Mouse (Mus musculus): Measurements from ENCODE around the gene B3galnt1. TPM values are rescaled to one million over a fixed set of nuclear protein-coding genes. Genes with fewer than 3 reads are reported as not detected.
A peak's percentile ranks its signal among the peaks of the same experiment; 100 is the strongest.
"Not testable (repeated sequence)": the region's sequence is repeated elsewhere in the genome, so short reads cannot be mapped to it uniquely, and the experiment has no call there.

B3galnt1 gene
- polyA plus RNA-seq, 1 experiment from 2014 or later = 32.8 TPM

GRCm38 (mm10) chr3:69593426-69593825 lies 5.3 kb downstream of the B3galnt1 start:
- 80% methylated on average over 8 of the region's 8 CpGs for WGBS

DNA sequence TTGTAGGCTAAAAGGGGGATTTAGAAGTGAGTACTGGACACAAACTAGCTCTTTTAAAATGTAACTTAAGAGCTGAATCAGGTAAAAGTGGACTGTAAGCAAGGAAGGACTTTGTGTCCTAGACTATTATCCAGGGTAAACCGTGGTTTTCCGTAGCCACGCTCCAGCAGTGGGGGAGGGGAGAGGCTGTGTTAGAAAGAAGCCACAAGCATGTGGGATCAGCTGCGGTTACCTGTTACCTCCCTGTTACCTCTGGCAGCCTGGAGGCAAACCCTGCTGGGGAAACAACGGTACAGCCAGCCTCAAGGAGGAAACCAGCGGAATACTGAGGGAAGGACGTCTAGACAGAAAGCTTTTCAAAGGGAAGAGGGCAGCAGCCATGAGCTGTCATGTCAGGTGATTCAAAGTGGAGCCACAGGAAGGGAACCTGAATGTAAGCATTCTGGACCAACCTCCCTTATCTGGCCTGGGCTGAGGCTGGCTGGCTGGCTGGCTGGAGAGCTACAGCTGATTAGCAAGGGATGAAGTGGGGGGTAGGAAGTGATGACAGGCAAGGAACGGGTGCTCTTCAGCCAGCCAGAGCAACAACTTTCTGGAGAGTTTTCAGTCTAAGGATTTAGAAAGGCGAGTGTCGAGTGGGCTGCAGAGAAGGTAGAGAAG lies 10.5 kb downstream of the B3galnt1 start:
- TF ChIP-seq CTCF (IDR thresholded peaks at IDR 0.05; ENCODE audit: low read depth) = no peak
- H3K4me1 ChIP-seq (ENCODE audit: insufficient read depth) = 0 out of 2 replicates have a peak, but pooled peaks cover 4% of the 10 kb centered on the region
- no peak overlapping the region for H3K4me3 ChIP-seq (ENCODE audit: low read depth, low read length)
- H3K9me3 ChIP-seq (ENCODE audit: low read depth, low read length) = no peaks in the 10 kb centered on the region
- 19% methylated on average over 10 of the region's 10 CpGs for WGBS
- no peak overlapping the region for H3K27ac ChIP-seq (ENCODE audit: low read depth)
- no peaks in the 10 kb centered on the region for H3K36me3 ChIP-seq (ENCODE audit: insufficient read depth)
- no peaks in the 10 kb centered on the region for H3K27me3 ChIP-seq (ENCODE audit: insufficient read depth, low read length)
- DNase-seq (peak; percentile 64), ATAC-seq (ENCODE audit: insufficient read depth) (peak; percentile 71; the same call in 1 of the 2 replicates)
- H3K4me2 ChIP-seq = no peak overlapping the region; the same call in 1 of the 2 replicates
- no peak overlapping the region for H3K9ac ChIP-seq

More at GRCm38 (mm10) chr3:69593426-69593825, 5.3 kb downstream of the B3galnt1 start:
- TF ChIP-seq CTCF (IDR thresholded peaks at IDR 0.05; ENCODE audit: low read depth) = no peak
- DNase-seq (no peak), ATAC-seq (ENCODE audit: insufficient read depth) (no peak)
- H3K27me3 ChIP-seq (ENCODE audit: insufficient read depth, low read length) = no peaks in the 10 kb centered on the region
- 0 out of 2 replicates have a peak, but pooled peaks cover 3% of the 10 kb centered on the region for H3K4me1 ChIP-seq (ENCODE audit: insufficient read depth)
- no peak overlapping the region for H3K9ac ChIP-seq
- no peak overlapping the region for H3K4me3 ChIP-seq (ENCODE audit: low read depth, low read length)
- no peaks in the 10 kb centered on the region for H3K9me3 ChIP-seq (ENCODE audit: low read depth, low read length)
- H3K27ac ChIP-seq (ENCODE audit: low read depth) = no peak overlapping the region
- no peak overlapping the region for H3K4me2 ChIP-seq
- no peaks in the 10 kb centered on the region for H3K36me3 ChIP-seq (ENCODE audit: insufficient read depth)

DNA sequence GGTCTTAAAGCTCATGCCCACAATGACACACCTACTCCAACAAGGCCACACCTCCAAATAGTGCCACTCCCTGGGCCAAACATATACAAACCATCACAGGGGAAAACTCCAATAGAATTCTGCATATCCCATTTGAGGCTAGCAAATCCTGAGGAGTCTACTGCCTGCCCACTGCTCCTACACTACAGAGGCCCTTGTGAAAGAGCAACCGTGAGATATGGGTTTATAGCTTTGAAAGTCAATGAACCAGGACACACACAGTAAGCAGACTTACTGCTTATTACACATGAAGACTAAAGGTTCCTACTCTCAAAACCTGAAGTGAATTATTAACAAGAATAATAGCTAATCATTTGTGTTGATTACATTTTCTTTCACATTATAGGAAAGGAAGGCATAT lies 15.0 kb downstream of the B3galnt1 start:
- Histone ChIP-seq H3K9ac (no peak overlapping the region), H3K36me3 (ENCODE audit: insufficient read depth) (no peaks in the 10 kb centered on the region), H3K9me3 (ENCODE audit: low read depth, low read length) (no peaks in the 10 kb centered on the region), H3K4me2 (no peak overlapping the region), H3K4me3 (ENCODE audit: low read depth, low read length) (no peak overlapping the region), H3K27ac (ENCODE audit: low read depth) (no peak overlapping the region), H3K4me1 (ENCODE audit: insufficient read depth) (0 out of 2 replicates have a peak, but pooled peaks cover 4% of the 10 kb centered on the region), H3K27me3 (ENCODE audit: insufficient read depth, low read length) (no peaks in the 10 kb centered on the region)
- WGBS = 83% methylated on average over 1 of the region's 1 CpGs
- ATAC-seq (ENCODE audit: insufficient read depth) (no peak), DNase-seq (no peak)
- no peak for TF ChIP-seq CTCF (IDR thresholded peaks at IDR 0.05; ENCODE audit: low read depth)

DNA sequence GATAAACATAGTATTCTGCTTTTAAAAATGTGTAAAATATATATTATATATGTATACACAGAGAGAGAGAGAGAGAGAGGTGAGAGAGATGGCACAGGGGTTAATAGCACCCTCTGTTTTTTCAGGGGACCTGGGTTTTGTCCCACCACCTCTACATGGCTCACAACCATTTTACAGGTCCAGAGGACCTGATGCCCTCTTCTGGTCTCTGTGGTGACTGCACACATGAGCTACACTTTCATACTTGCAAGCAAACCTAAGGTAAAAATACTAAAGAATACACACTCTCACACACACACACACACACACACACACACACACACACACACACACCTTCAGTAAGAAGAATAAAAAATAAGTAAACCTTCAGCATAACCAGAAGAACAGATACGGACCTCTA lies 20.0 kb downstream of the B3galnt1 start:
- Histone ChIP-seq H3K9me3 (ENCODE audit: low read depth, low read length) (no peaks in the 10 kb centered on the region), H3K4me3 (ENCODE audit: low read depth, low read length) (no peak overlapping the region), H3K27ac (ENCODE audit: low read depth) (no peak overlapping the region), H3K9ac (no peak overlapping the region), H3K4me1 (ENCODE audit: insufficient read depth) (no peaks in the 10 kb centered on the region), H3K36me3 (ENCODE audit: insufficient read depth) (peaks cover 17% of the 10 kb centered on the region), H3K27me3 (ENCODE audit: insufficient read depth, low read length) (no peaks in the 10 kb centered on the region), H3K4me2 (no peak overlapping the region)
- WGBS = 85% methylated on average over 1 of the region's 1 CpGs
- TF ChIP-seq CTCF (IDR thresholded peaks at IDR 0.05; ENCODE audit: low read depth) = peak; percentile 41
- DNase-seq = no peak
- no peak for ATAC-seq (ENCODE audit: insufficient read depth)

DNA sequence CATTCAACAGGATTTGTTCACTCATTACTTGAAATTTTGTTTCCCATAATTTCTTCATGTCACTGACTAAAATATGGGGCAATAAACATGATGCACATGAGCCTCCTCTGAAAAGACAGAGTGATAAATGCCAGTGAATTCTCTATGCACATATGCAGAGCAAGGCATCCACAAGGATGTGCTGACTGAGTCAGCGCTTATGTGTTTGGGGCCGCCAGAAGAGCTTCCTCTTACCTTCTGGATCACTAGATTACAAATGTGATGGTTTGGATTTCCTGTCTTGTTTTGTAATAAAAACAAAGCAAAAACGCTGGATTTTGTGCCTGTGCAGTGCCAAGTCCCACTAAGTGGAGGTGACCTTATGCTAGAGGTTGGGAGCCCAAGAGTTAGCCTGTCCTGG lies 22.0 kb downstream of the B3galnt1 start:
- Histone ChIP-seq H3K9me3 (ENCODE audit: low read depth, low read length) (no peaks in the 10 kb centered on the region), H3K4me1 (ENCODE audit: insufficient read depth) (no peaks in the 10 kb centered on the region), H3K9ac (no peak overlapping the region), H3K27ac (ENCODE audit: low read depth) (no peak overlapping the region), H3K27me3 (ENCODE audit: insufficient read depth, low read length) (no peaks in the 10 kb centered on the region), H3K4me3 (ENCODE audit: low read depth, low read length) (no peak overlapping the region), H3K4me2 (no peak overlapping the region), H3K36me3 (ENCODE audit: insufficient read depth) (peaks cover 22% of the 10 kb centered on the region)
- no peak for TF ChIP-seq CTCF (IDR thresholded peaks at IDR 0.05; ENCODE audit: low read depth)
- no peak for DNase-seq
- 74% methylated on average over 3 of the region's 3 CpGs for WGBS
- ATAC-seq (ENCODE audit: insufficient read depth) = no peak

DNA sequence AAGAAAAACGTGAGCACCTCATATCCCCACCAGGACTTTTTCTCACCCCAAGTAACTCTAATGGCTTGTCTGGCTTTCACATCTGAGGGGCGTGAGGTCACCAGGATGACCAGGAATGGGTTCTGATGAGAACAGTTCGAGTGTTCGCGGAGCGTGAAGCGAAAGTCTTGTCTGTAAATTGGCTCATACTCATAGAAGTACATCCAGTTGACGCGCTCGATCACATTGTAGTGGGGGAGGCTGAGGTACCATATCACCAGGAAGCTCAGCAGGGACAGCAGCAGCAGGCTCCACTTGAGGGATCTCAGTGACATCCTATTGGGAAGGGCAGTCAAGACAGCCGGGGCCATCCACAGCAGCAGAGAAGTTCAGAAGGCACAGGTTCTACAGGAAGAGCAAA lies 23.2 kb downstream of the B3galnt1 start:
- H3K27ac ChIP-seq (ENCODE audit: low read depth) = no peak overlapping the region
- no peak for ATAC-seq (ENCODE audit: insufficient read depth)
- no peaks in the 10 kb centered on the region for H3K27me3 ChIP-seq (ENCODE audit: insufficient read depth, low read length)
- no peak for TF ChIP-seq CTCF (IDR thresholded peaks at IDR 0.05; ENCODE audit: low read depth)
- H3K9ac ChIP-seq = no peak overlapping the region
- H3K4me2 ChIP-seq = no peak overlapping the region
- peaks cover 22% of the 10 kb centered on the region for H3K36me3 ChIP-seq (ENCODE audit: insufficient read depth)
- DNase-seq = no peak
- H3K4me3 ChIP-seq (ENCODE audit: low read depth, low read length) = no peak overlapping the region
- no peaks in the 10 kb centered on the region for H3K4me1 ChIP-seq (ENCODE audit: insufficient read depth)
- H3K9me3 ChIP-seq (ENCODE audit: low read depth, low read length) = no peaks in the 10 kb centered on the region
- 90% methylated on average over 11 of the region's 11 CpGs for WGBS

DNA sequence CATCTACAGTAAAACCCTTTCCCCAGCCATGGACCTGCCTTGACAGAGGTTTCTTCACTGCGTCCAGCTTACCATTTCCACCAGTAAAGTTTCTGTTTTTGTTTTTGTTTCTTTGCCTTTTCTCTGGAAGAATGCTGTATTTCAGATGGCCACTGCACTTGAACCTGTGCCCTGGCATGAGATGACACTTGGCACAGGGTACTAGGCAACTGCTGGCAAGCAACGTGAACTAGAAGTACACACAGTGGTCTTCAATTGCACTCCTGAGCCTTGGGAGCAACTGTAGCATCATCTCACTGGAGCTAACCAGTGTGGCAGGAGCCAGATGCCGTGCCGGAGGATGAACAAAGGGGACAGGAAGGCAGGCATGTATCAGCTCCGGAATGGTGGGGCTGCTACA lies 26.2 kb downstream of the B3galnt1 start:
- Histone ChIP-seq H3K4me1 (ENCODE audit: insufficient read depth) (no peaks in the 10 kb centered on the region), H3K27me3 (ENCODE audit: insufficient read depth, low read length) (no peaks in the 10 kb centered on the region), H3K4me2 (no peak overlapping the region), H3K9me3 (ENCODE audit: low read depth, low read length) (no peaks in the 10 kb centered on the region), H3K4me3 (ENCODE audit: low read depth, low read length) (no peak overlapping the region), H3K36me3 (ENCODE audit: insufficient read depth) (peaks cover 13% of the 10 kb centered on the region), H3K9ac (no peak overlapping the region), H3K27ac (ENCODE audit: low read depth) (no peak overlapping the region)
- DNase-seq (no peak), ATAC-seq (ENCODE audit: insufficient read depth) (no peak)
- 88% methylated on average over 5 of the region's 5 CpGs for WGBS
- no peak for TF ChIP-seq CTCF (IDR thresholded peaks at IDR 0.05; ENCODE audit: low read depth)

DNA sequence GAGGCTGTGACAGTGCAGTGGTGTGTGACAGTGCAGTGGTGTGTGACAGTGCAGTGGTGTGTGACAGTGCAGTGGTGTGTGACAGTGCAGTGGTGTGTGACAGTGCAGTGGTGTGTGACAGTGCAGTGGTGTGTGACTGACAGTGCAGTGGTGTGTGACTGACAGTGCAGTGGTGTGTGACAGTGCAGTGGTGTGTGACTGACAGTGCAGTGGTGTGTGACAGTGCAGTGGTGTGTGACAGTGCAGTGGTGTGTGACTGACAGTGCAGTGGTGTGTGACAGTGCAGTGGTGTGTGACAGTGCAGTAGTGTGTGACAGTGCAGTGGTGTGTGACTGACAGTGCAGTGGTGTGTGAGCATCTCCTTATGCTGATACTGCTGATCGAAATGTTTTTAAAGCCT lies 33.2 kb downstream of the B3galnt1 start:
- 80% methylated on average over 1 of the region's 1 CpGs for WGBS
- H3K9me3 ChIP-seq (ENCODE audit: low read depth, low read length); ATAC-seq (ENCODE audit: insufficient read depth); H3K4me3 ChIP-seq (ENCODE audit: low read depth, low read length); H3K27me3 ChIP-seq (ENCODE audit: insufficient read depth, low read length); H3K36me3 ChIP-seq (ENCODE audit: insufficient read depth); DNase-seq; H3K4me1 ChIP-seq (ENCODE audit: insufficient read depth); H3K27ac ChIP-seq (ENCODE audit: low read depth); H3K4me2 ChIP-seq; H3K9ac ChIP-seq: not testable (repeated sequence)
